Mouse (Mus musculus): Measurements from ENCODE around the gene Hoxb4. TPM values are rescaled to one million over a fixed set of nuclear protein-coding genes. Genes with fewer than 3 reads are reported as not detected.

Hoxb4 gene
- polyA plus RNA-seq, 1 experiment from 2014 or later, result 11.3 TPM

DNA sequence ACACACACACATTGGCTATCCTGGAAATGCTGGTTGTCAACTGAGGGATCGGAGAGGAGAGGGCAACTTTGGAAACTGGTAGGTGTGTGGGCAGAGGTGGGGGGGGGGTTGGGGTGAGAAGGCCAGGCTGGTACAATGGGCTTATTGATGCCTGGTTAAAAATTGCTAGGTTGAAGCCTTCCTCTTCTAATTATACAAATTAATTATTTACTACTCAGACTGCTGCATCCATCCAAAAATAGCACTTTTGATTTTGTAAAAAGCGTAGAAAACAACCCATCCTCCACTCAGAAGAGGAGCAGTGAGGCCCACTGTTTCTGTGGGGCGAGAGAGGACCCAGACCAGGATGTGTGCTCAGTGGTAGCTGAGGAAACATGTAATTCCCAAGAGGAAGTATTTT is 16.9 kb downstream of the Hoxb4 start:
- Histone ChIP-seq H3K4me1 (replicated peaks) (peaks cover 51% of the 10 kb centered on the region), H3K9ac (peak overlapping the region; percentile 99)
- WGBS, result 22% methylated on average over 3 of the region's 3 CpGs

DNA sequence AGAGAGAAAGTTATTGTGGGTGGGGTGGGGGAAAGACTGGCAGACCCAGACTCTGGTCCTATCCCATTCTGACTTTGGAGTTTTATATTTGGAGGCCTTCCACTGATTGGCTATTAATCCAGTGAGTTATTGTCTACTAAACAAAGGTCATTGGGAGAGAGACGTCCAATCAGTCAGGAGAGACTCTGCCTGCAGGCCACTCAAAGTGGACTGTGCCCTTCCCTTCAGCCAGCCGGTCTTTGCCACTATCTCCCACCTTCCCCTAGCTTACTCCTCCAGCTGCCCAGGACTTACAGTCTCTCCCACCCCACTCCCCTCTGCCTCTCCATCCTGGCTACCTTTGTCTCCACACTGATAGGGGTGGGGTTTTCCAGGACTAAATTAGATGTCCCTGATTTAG is 18.5 kb downstream of the Hoxb4 start:
- Histone ChIP-seq H3K4me1 (replicated peaks) (peaks cover 44% of the 10 kb centered on the region), H3K9me3 (no peaks in the 10 kb centered on the region), H3K4me3 (peak overlapping the region; percentile 57), H3K9ac (peak overlapping the region; percentile 99), H3K36me3 (no peaks in the 10 kb centered on the region; the same call in 1 of the 2 replicates), H3K4me2 (peak overlapping the region; percentile 83), H3K27ac (peak overlapping the region; percentile 100), H3K27me3 (peaks cover 95% of the 10 kb centered on the region)
- ATAC-seq (ENCODE audit: low FRiP score), result no peak
- 3% methylated on average over 2 of the region's 2 CpGs for WGBS

More for the DNA sequence above, 16.9 kb downstream of the Hoxb4 start:
- peak overlapping the region; percentile 100 for H3K27ac ChIP-seq
- H3K27me3 ChIP-seq, result peaks cover 99% of the 10 kb centered on the region
- H3K4me3 ChIP-seq, result peak overlapping the region; percentile 57
- no peaks in the 10 kb centered on the region; the same call in 1 of the 2 replicates for H3K36me3 ChIP-seq
- no peaks in the 10 kb centered on the region for H3K9me3 ChIP-seq
- peak overlapping the region; percentile 83 for H3K4me2 ChIP-seq
- peak; percentile 3; the same call in 1 of the 2 replicates for ATAC-seq (ENCODE audit: low FRiP score)

DNA sequence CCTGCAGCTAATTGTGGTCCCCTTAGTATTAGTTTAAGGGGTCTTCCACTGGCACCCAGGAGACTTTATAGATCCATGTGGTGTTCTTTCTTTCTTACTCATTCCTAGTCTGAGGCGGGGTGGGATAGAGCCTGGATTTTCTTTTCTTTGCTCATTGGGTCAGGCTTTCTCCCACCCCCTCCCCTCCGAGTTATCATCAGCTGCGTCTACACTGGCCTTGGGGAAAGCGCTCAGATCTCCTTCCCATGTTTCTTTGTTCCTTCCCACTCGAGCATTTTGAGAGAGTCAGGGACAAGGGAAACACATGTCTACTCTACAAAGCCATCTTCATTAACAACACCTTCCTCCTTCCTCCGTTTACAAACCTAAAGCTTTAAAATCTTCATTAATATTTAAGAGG is 19.0 kb downstream of the Hoxb4 start:
- 1% methylated on average over 6 of the region's 6 CpGs for WGBS
- no peak for ATAC-seq (ENCODE audit: low FRiP score)
- Histone ChIP-seq H3K27me3 (peaks cover 95% of the 10 kb centered on the region), H3K9me3 (no peaks in the 10 kb centered on the region), H3K27ac (peak overlapping the region; percentile 100), H3K36me3 (no peaks in the 10 kb centered on the region; the same call in 1 of the 2 replicates), H3K9ac (peak overlapping the region; percentile 99), H3K4me1 (replicated peaks) (peaks cover 42% of the 10 kb centered on the region), H3K4me3 (peak overlapping the region; percentile 57), H3K4me2 (peak overlapping the region; percentile 83)

DNA sequence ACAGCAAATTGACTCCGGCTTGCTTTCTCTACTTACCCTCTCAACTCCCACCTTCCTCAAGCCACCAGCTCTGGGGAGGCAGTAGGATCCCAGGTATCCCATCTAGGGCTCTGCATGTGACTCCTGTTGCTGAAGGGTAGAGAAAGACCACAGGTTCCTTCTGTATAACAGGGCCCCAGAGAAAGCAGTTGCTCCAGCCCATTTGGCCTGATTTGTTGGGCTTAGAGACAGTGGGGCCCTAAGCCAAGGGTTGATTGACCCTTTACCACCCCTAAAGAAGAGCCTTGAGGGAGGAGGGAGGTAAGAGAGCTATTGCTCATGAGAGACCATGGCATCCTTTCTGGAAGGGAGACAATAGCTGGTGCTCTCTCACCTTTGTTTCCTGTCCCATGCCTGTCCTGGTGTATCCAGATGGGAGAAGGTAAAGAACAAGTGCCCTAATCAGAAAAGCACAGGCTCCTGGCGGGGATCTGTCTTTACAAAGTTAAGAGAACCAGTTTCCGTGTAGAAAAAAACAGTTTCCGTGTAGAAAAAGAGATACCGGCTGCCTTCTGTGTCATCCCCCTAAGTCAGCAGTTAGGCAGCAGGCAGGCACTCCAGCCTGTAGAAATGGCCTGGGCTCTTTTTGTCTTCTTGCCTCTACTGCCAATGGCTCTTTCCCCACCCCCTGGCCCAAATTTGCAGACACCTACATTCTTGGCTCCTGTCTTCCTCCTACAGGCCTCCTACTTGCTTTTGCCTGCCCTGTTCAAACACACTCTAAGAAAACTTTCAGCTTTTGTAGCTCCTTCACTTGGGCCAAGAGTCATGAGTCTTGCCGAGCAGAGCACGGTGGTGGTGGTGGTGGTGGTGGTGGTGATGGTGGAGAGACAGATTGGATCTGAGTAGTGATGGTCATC is 21.1 kb downstream of the Hoxb4 start:
- 16% methylated on average over 7 of the region's 7 CpGs for WGBS
- H3K9ac ChIP-seq, result peak overlapping the region; percentile 99
- H3K4me2 ChIP-seq, result peak overlapping the region; percentile 83
- no peak for ATAC-seq (ENCODE audit: low FRiP score)
- peaks cover 1% of the 10 kb centered on the region; the same call in 1 of the 2 replicates for H3K36me3 ChIP-seq
- peak overlapping the region; percentile 57 for H3K4me3 ChIP-seq
- peak overlapping the region; percentile 100 for H3K27ac ChIP-seq
- H3K4me1 ChIP-seq (replicated peaks), result peaks cover 55% of the 10 kb centered on the region
- no peaks in the 10 kb centered on the region for H3K9me3 ChIP-seq
- H3K27me3 ChIP-seq, result peaks cover 84% of the 10 kb centered on the region

DNA sequence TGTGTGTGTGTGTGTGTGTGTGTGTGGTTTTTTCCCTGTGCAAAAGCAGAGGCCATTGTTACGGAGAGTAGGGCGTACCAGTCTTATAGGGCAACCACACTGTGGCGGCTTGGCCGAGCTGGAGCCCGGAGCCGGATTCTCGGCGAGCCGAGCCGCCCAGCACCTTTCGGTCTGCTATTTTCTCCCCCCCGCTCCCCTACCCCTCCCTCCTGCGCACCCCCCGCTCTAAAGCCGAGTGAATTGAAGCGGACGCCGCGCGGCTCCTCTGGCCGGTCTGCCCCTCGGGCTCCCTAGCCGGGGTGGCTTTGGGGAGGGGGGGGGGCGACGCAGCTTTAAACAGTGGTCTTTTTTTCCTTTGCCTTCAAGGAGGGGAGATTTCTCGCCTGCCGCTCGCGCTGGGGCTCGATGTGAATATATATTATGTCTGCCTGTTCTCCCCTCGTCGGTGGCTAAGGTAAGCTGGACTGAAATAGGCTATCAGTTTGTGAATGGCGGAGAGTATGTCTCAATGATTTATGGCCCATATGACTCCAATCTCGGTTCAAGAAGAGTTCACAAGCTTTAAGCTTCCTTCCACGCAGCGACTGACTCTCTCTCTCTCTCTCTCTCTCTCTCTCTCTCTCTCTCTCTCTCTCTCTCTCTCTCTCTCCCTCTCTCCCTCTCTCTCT is 22.8 kb downstream of the Hoxb4 start:
- peaks cover 9% of the 10 kb centered on the region for H3K36me3 ChIP-seq
- H3K4me1 ChIP-seq (replicated peaks), result peaks cover 63% of the 10 kb centered on the region
- peak overlapping the region; percentile 57 for H3K4me3 ChIP-seq
- peak; percentile 57 for ATAC-seq (ENCODE audit: low FRiP score)
- peak overlapping the region; percentile 83 for H3K4me2 ChIP-seq
- peak overlapping the region; percentile 100 for H3K27ac ChIP-seq
- peak overlapping the region; percentile 99 for H3K9ac ChIP-seq
- H3K9me3 ChIP-seq, result no peaks in the 10 kb centered on the region
- under 1% methylated on average over 26 of the region's 36 CpGs for WGBS
- peaks cover 78% of the 10 kb centered on the region for H3K27me3 ChIP-seq

DNA sequence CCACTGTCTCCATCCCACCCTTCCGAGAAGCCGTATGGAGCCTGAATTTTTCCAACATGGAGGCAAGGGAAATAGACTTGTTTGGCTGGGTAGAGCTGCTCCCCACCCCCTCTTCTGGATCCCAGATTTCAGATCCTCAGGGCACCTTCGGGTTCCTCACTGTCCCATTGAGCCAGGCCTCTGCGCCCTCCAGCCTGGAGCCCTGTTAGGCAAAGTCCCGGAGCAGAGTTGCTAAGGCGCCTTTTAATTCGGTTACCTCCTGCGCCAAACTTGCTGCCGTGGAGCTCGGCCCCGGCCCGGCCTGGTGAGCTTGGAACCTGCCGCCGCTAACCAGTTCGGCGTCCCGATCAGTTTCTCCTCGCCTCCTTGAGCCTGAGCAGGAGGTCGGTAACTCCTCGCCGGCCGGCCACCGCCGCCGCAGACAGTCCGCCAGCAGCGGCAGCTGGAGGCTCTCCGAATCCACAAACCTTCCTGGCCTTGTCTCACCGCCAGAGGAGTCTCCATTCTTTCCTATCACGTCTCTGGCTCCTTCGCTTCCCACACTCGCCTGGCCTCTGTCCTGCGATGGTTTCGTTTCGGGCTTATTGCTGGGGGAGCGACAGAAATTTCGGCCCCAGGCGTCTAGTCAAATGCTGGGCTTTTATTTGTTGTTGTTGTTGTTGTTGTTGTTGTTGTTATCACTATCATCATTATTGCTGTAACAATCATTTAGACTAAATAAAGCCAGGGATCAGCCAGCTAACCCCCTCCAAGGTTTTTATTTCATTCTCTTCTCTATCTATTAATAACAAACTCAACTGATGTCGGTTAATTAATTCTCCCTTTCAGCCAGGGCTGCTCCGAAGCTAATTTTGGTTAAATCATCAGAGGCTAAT is 23.9 kb downstream of the Hoxb4 start:
- Histone ChIP-seq H3K9me3 (no peaks in the 10 kb centered on the region), H3K4me1 (replicated peaks) (peaks cover 64% of the 10 kb centered on the region), H3K36me3 (peaks cover 13% of the 10 kb centered on the region), H3K27ac (peak overlapping the region; percentile 100), H3K4me2 (peak overlapping the region; percentile 83), H3K27me3 (peaks cover 76% of the 10 kb centered on the region), H3K4me3 (peak overlapping the region; percentile 57), H3K9ac (peak overlapping the region; percentile 99)
- WGBS, result under 1% methylated on average over 40 of the region's 40 CpGs
- ATAC-seq (ENCODE audit: low FRiP score), result no peak

DNA sequence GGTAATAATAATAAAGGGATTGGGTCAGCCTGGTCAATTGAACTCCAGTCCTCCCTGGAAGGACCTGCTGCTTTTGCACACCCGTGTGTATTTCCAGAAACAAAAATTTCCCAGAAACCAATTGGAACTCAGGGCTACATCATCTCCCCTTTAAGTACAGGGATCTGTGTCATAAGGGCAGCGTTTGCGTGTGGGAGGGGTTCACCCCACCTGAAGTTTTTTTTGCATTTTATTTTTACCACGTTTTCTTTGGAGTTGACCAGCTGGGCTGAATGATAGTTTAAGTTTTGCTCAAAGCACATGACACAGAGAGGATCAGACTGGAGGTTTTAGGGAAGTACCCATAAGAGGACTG is 24.5 kb downstream of the Hoxb4 start:
- H3K4me2 ChIP-seq, result peak overlapping the region; percentile 83
- H3K27me3 ChIP-seq, result peaks cover 73% of the 10 kb centered on the region
- peak overlapping the region; percentile 57 for H3K4me3 ChIP-seq
- no peaks in the 10 kb centered on the region for H3K9me3 ChIP-seq
- ATAC-seq (ENCODE audit: low FRiP score), result no peak
- under 1% methylated on average over 4 of the region's 4 CpGs for WGBS
- H3K27ac ChIP-seq, result peak overlapping the region; percentile 100
- peak overlapping the region; percentile 99 for H3K9ac ChIP-seq
- peaks cover 13% of the 10 kb centered on the region for H3K36me3 ChIP-seq
- H3K4me1 ChIP-seq (replicated peaks), result peaks cover 67% of the 10 kb centered on the region

DNA sequence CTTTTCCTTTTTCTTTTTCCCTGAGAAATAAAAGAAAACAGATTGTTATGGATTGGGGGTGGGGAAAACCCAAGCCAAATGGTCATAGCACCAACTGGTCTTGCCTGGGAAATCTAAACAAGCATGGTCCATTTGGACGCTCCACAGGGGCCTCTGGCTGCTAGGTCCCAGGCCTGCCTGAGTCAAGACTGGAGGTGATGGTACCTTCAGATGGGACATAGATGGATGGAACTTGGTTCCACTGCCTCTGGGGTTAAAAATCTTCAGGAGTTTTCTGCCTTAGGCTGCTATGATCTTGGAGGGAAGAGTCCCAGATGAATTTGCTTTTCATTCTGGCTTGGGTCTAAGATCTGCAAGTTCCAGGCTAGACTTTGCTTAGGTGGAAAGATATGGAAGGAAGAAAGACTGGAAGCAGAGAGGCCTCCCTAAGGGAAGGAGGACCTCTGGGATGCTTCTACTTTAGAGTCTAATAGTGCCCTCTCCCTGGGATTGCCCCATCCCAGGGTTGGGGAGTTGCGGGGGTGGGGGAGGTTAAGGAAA is 25.2 kb downstream of the Hoxb4 start:
- peaks cover 69% of the 10 kb centered on the region for H3K27me3 ChIP-seq
- H3K4me3 ChIP-seq, result peak overlapping the region; percentile 57
- peaks cover 69% of the 10 kb centered on the region for H3K4me1 ChIP-seq (replicated peaks)
- H3K27ac ChIP-seq, result peak overlapping the region; percentile 100
- H3K4me2 ChIP-seq, result peak overlapping the region; percentile 83
- peak overlapping the region; percentile 99 for H3K9ac ChIP-seq
- WGBS, result 10% methylated on average over 2 of the region's 2 CpGs
- ATAC-seq (ENCODE audit: low FRiP score), result no peak
- H3K36me3 ChIP-seq, result peaks cover 13% of the 10 kb centered on the region
- no peaks in the 10 kb centered on the region for H3K9me3 ChIP-seq

DNA sequence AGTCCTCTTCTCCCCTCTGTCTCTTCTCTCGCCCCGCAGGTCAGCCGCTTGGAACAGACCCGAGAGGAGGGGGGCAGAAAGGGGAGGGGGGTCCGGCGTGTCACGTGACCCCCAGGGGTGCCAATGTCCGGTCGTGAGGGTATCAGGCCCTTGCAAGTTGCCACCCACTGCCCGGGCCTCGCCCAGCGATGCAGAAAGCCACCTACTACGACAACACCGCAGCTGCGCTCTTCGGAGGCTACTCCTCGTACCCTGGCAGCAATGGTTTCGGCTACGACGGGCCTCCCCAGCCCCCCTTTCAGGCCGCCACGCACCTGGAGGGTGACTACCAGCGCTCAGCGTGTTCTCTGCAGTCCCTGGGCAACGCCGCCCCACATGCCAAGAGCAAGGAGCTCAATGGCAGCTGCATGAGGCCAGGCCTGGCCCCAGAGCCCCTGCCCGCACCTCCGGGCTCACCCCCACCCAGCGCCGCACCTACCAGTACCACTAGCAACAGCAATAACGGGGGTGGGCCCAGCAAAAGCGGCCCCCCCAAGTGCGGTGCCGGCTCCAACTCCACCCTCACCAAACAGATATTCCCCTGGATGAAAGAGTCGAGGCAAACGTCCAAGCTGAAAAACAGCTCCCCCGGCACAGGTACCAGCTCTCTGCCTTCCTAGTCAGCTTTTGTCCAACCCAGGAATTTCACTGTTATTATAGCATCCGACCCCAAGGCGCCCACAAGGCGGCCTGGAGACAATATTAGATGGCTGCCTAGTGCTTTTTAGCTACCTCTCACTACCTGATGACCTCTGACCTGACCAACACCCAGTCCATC is 26.2 kb downstream of the Hoxb4 start:
- Histone ChIP-seq H3K4me1 (replicated peaks) (peaks cover 69% of the 10 kb centered on the region), H3K9ac (peak overlapping the region; percentile 99), H3K36me3 (peaks cover 13% of the 10 kb centered on the region), H3K4me2 (peak overlapping the region; percentile 83), H3K27me3 (peaks cover 62% of the 10 kb centered on the region), H3K27ac (peak overlapping the region; percentile 100), H3K4me3 (peak overlapping the region; percentile 57), H3K9me3 (no peaks in the 10 kb centered on the region)
- ATAC-seq (ENCODE audit: low FRiP score), result no peak
- WGBS, result 3% methylated on average over 39 of the region's 40 CpGs

DNA sequence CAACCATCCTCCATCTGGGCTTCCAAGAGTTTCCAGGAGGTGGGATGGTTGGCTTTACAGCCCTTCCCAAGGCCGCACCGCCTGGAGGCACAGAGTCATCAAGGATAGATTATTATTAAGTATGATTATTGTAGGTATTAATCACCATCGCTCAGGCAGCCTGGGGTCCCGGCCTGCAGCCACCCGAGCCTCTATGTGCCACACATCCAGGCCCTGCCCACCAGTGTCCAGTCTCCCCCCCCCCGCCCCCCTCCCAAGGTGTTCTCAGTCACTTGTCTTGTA is 26.8 kb downstream of the Hoxb4 start:
- peak overlapping the region; percentile 100 for H3K27ac ChIP-seq
- H3K36me3 ChIP-seq, result peaks cover 13% of the 10 kb centered on the region
- peaks cover 62% of the 10 kb centered on the region for H3K27me3 ChIP-seq
- peak overlapping the region; percentile 99 for H3K9ac ChIP-seq
- peak overlapping the region; percentile 83 for H3K4me2 ChIP-seq
- peaks cover 70% of the 10 kb centered on the region for H3K4me1 ChIP-seq (replicated peaks)
- H3K9me3 ChIP-seq, result no peaks in the 10 kb centered on the region
- peak overlapping the region; percentile 57 for H3K4me3 ChIP-seq
- no peak for ATAC-seq (ENCODE audit: low FRiP score)
- WGBS, result 0% methylated on average over 6 of the region's 6 CpGs
